Mouse (Mus musculus) CH12.LX (cell line): ENCODE measurements around the gene Hrh3. TPM values are rescaled to one million over a fixed set of nuclear protein-coding genes. Genes with fewer than 3 reads are reported as not detected.

Experiments used
- DNase-seq: peaks from one replicate; pipeline ENCODE4 v3.0.0-alpha.2; 2013; ENCODE audit errors: extremely low read depth
- H3K27ac ChIP-seq: 2 replicates; pipeline ENCODE4 v1.5.1; 2012; ENCODE audit warnings: low read depth, mild to moderate bottlenecking, control low read depth, moderate library complexity; ENCODE audit not compliant: insufficient read depth
- H3K27me3 ChIP-seq: replicated peaks from 2 replicates; pipeline ENCODE3; 2012; ENCODE audit warnings: inconsistent platforms
- H3K36me3 ChIP-seq, 2 experiments: replicated peaks in 1 of 2; 2 replicates each; pipeline versions ENCODE3 to v1.6.1; 2012; ENCODE audit warnings: inconsistent platforms in 1 of 2, low read length in 1 of 2, mild to moderate bottlenecking in 1 of 2, mixed read lengths in 1 of 2, moderate library complexity in 1 of 2; ENCODE audit not compliant: control insufficient read depth in 1 of 2, insufficient read depth in 1 of 2
- H3K4me1 ChIP-seq, 2 experiments: 2 replicates each; pipeline ENCODE4 v1.6.1; 2012; ENCODE audit warnings: inconsistent platforms in 1 of 2, moderate library complexity in 1 of 2; ENCODE audit not compliant: insufficient read depth in 2 of 2, control insufficient read depth in 1 of 2
- H3K4me2 ChIP-seq: 2 replicates; pipeline ENCODE4 v1.6.1; 2012; ENCODE audit warnings: low read depth, mild to moderate bottlenecking, control low read depth; ENCODE audit not compliant: poor library complexity, insufficient read depth, severe bottlenecking
- H3K4me3 ChIP-seq, 3 experiments: fragments of 150-350 bp in 1 of 3; sonication (generic) in 1 of 3; replicated peaks in 1 of 3; 2 replicates each; pipeline versions ENCODE3 to v1.5.1; 2011 to 2012; ENCODE audit warnings: low read depth in 2 of 3, low read length in 2 of 3, mild to moderate bottlenecking in 2 of 3, moderate library complexity in 2 of 3, control low read depth in 1 of 3, improper control_type of control experiment in 1 of 3, inconsistent platforms in 1 of 3, mixed read lengths in 1 of 3; ENCODE audit not compliant: poor library complexity in 1 of 3
- H3K79me2 ChIP-seq: replicated peaks from 2 replicates; pipeline ENCODE4 v1.6.1; 2012; ENCODE audit warnings: mild to moderate bottlenecking, moderate library complexity; ENCODE audit not compliant: control insufficient read depth, poor library complexity, insufficient read depth, severe bottlenecking; ENCODE audit errors: extremely low read depth
- H3K9ac ChIP-seq: 2 replicates; pipeline ENCODE4 v1.6.1; 2012; ENCODE audit warnings: low read depth, mild to moderate bottlenecking, control low read depth, moderate library complexity; ENCODE audit not compliant: insufficient read depth
- H3K9me3 ChIP-seq: replicated peaks from 2 replicates; pipeline ENCODE3; 2012; ENCODE audit warnings: low read length, inconsistent platforms, mixed read lengths
- CHD1 ChIP-seq: IDR thresholded peaks from 2 replicates; pipeline ENCODE4 v1.6.1; 2012; ENCODE audit warnings: low read depth, low read length, improper control_type of control experiment, inconsistent platforms
- CHD2 ChIP-seq: IDR thresholded peaks from 2 replicates; pipeline ENCODE4 v1.6.1; 2011; ENCODE audit warnings: low read length, improper control_type of control experiment
- CTCF ChIP-seq, 2 experiments: IDR thresholded peaks in 1 of 2; conservative IDR thresholded peaks in 1 of 2; 2 replicates each; pipeline ENCODE4 v1.5.1; 2011 to 2012; ENCODE audit warnings: low read depth in 2 of 2, low read length in 2 of 2, improper control_type of control experiment in 1 of 2, inconsistent platforms in 1 of 2, mild to moderate bottlenecking in 1 of 2, moderate library complexity in 1 of 2
- ELF1 ChIP-seq: IDR thresholded peaks from 2 replicates; pipeline ENCODE4 v1.6.1; 2014; ENCODE audit warnings: low read depth, mild to moderate bottlenecking, inconsistent platforms, low read length, improper control_type of control experiment
- IRF4 ChIP-seq: IDR thresholded peaks from 2 replicates; pipeline ENCODE4 v1.6.1; 2014; ENCODE audit warnings: low read depth, mild to moderate bottlenecking, inconsistent platforms, low read length, improper control_type of control experiment
- MEF2A ChIP-seq: IDR thresholded peaks from 2 replicates; pipeline ENCODE4 v1.6.1; 2014; ENCODE audit warnings: low read depth, mild to moderate bottlenecking, inconsistent platforms, low read length, improper control_type of control experiment, borderline replicate concordance
- MXI1 ChIP-seq: IDR thresholded peaks from 2 replicates; pipeline ENCODE4 v1.6.1; 2011; ENCODE audit warnings: mild to moderate bottlenecking, low read depth, low read length, improper control_type of control experiment
- POLR2A ChIP-seq: IDR thresholded peaks from 2 replicates; pipeline ENCODE4 v1.6.1; 2011; ENCODE audit warnings: low read depth, mild to moderate bottlenecking, improper control_type of control experiment, low read length
- RAD21 ChIP-seq: IDR thresholded peaks from 2 replicates; pipeline ENCODE4 v1.6.1; 2011; ENCODE audit warnings: low read depth, mild to moderate bottlenecking, low read length, improper control_type of control experiment, moderate library complexity
- SMC3 ChIP-seq: IDR thresholded peaks from 2 replicates; pipeline ENCODE4 v1.6.1; 2011; ENCODE audit warnings: low read depth, low read length, improper control_type of control experiment
- USF2 ChIP-seq: conservative IDR thresholded peaks from 2 replicates; pipeline ENCODE4 v1.6.1; 2011; ENCODE audit warnings: low read depth, low read length, improper control_type of control experiment
- ZC3H11A ChIP-seq: IDR thresholded peaks from 2 replicates; pipeline ENCODE4 v1.6.1; 2012; ENCODE audit warnings: low read depth, mild to moderate bottlenecking, inconsistent platforms, low read length, improper control_type of control experiment
- ZKSCAN1 ChIP-seq: IDR thresholded peaks from 2 replicates; pipeline ENCODE4 v1.6.1; 2012; ENCODE audit warnings: low read depth, inconsistent platforms, low read length, improper control_type of control experiment, borderline replicate concordance
- ZMIZ1 ChIP-seq: IDR thresholded peaks from 2 replicates; pipeline ENCODE4 v1.6.1; 2012; ENCODE audit warnings: low read depth, mild to moderate bottlenecking, inconsistent platforms, low read length, improper control_type of control experiment
- dilution Hi-C: fragments of 300-500 bp; cut with MboI; formaldehyde crosslinking; loops from 2 replicates; pipeline ENCODE4 v1.14.3; 2020; ENCODE audit warnings: low sequenced_read_pairs; ENCODE audit not compliant: extremely low pct_unique_long_range_greater_than_20kb, extremely low pct_ligation_motif_present
- in situ Hi-C: fragments of 300-500 bp; cut with MboI; formaldehyde crosslinking; loops from 3 replicates; pipeline ENCODE4 v1.14.3; 2019; ENCODE audit warnings: low sequenced_read_pairs, low pct_ligation_motif_present, low pct_unique_long_range_greater_than_20kb, mixed read lengths
- polyA plus RNA-seq: library from polyadenylated mRNA; unstranded; fragments of >175 nt; gene quantifications from 2 replicates; pipeline ENCODE4 v1.2.1, GENCODE M21; 2012; ENCODE audit warnings: low read depth; ENCODE audit not compliant: insufficient read length
- total RNA-seq, 2 experiments: library from RNA; depleted of rRNA; stranded (reverse); fragments of 300-350 nt in 1 of 2; fragments of >200 nt in 1 of 2; gene quantifications; 2 replicates each; pipeline ENCODE4 v1.2.3; 2012 to 2014

Hrh3 gene
- total and polyA plus RNA-seq, 3 experiments: not detected

DNA sequence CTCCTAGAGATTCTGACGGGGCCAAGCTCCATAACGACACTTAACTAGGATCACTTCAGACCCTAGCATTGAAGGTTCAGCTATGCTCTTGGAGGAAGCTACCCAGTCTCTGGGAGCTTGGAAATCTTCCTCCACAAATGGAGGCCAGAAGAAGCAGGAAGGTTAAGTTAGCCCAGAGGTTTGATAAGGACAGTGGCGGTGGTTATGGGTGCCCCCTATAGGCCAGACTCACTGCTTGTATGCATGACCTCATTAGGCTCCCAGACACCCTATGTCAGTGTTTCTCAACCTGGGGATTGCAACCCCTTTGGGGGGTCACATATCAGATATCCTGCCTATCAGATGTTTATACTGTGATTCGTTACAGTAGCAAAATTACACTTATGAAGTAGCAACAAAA lies 2.8 kb upstream of the Hrh3 start:
- Histone ChIP-seq H3K4me3 (no peak overlapping the region), H3K4me1 (peaks cover 8 to 20% of the 10 kb centered on the region in 2 experiments)
- TF ChIP-seq ELF1: no peak
- no peak for TF ChIP-seq POLR2A
- TF ChIP-seq CTCF (conservative IDR thresholded peaks at IDR 0.05 in 1 of 2, IDR thresholded peaks at IDR 0.05 in 1 of 2; ENCODE audit: low read depth in 2 of 2, low read length in 2 of 2): peak in 1 of 2 experiments; percentile 59; a peak in 2 of 4 replicates
- TF ChIP-seq ZKSCAN1: no peak
- peak; percentile 8; the same call in 1 of the 2 replicates for TF ChIP-seq SMC3
- no peak for TF ChIP-seq ZC3H11A
- TF ChIP-seq MXI1: no peak
- TF ChIP-seq CHD1: no peak
- no peak for TF ChIP-seq ZMIZ1
- TF ChIP-seq IRF4: no peak
- TF ChIP-seq RAD21: peak; percentile 43
- no peak for TF ChIP-seq USF2
- TF ChIP-seq MEF2A: no peak
- TF ChIP-seq, all 38 proteins: peak for 3
- no peak overlapping the region for H3K27ac ChIP-seq
- no peak overlapping the region for H3K9ac ChIP-seq
- no peaks in the 10 kb centered on the region for H3K79me2 ChIP-seq
- peaks cover 79% of the 10 kb centered on the region for H3K27me3 ChIP-seq
- peaks cover 7% of the 10 kb centered on the region for H3K9me3 ChIP-seq
- H3K36me3 ChIP-seq: no peaks in the 10 kb centered on the region
- dilution Hi-C loops (no loop called here), in situ Hi-C loops (no loop called here)
- no peak overlapping the region for H3K4me2 ChIP-seq
- no peak for DNase-seq

DNA sequence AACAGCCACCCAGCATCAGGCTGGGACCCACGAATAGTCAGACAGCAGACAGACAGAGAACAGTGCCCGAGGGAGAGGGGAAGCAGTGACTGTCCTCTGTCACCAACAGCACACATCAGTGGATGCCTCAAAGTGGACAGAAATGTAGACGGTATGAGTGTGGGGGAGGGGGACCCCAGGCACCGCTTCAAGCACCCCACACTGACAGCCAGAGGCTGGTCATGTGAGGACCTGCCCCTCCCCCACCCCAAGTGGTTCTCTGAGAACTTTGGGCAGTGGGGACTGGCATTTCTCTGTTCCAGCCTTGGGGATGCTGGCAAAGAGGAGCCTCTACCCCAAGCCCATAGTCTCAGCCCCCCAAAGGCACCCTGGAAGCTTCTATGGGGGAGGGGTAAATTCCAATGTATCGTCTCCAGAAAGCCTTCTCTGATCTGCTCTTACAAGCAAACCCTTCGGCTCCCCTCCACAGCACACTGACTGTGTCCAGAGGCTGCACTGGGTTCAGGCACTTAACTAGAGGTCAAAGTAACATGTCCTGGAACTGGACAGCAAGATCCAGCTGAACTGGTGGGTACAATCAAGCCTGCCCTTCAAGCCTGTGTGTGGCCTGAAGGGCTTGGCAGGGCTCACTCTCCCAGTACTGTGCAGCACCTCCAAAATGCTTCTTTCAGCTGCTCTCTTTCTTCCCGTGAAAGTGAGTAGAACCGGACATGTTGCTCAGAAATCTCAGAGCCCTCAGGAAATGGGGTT lies 1.3 kb upstream of the Hrh3 start:
- Histone ChIP-seq H3K27me3 (peaks cover 78% of the 10 kb centered on the region), H3K36me3 (no peaks in the 10 kb centered on the region), H3K4me1 (peaks cover 5 to 10% of the 10 kb centered on the region in 2 experiments; a peak in 3 of 4 replicates), H3K27ac (no peak overlapping the region)
- dilution Hi-C loops (no loop called here), in situ Hi-C loops (no loop called here)
- no peak for DNase-seq
- peak; percentile 29; the same call in 1 of the 2 replicates for TF ChIP-seq CHD2
- TF ChIP-seq POLR2A: no peak
- TF ChIP-seq, all 38 proteins: peak for 1
- no peaks in the 10 kb centered on the region for H3K79me2 ChIP-seq
- peaks cover 7% of the 10 kb centered on the region for H3K9me3 ChIP-seq
- no peak overlapping the region for H3K9ac ChIP-seq
- H3K4me2 ChIP-seq: no peak overlapping the region
- no peak overlapping the region for H3K4me3 ChIP-seq
